Mouse (Mus musculus) kidney, embryonic 14.5 days (tissue): ENCODE data around the gene Rtl10. TPM values are rescaled to one million over a fixed set of nuclear protein-coding genes. Genes with fewer than 3 reads are reported as not detected.

Experiments used
- ATAC-seq: fragments of 200-750 bp; cut with Nextera tagmentation; 2 replicates; pipeline ENCODE4 v1.8.0; 2017; ENCODE audit warnings: moderate number of reproducible peaks, mild to moderate bottlenecking, moderate TSS enrichment, moderate library complexity; ENCODE audit not compliant: low FRiP score, low TSS enrichment
- H3K27ac ChIP-seq: fragments of 300-500 bp; sonication (generic); 2 replicates; pipeline ENCODE4 v1.5.1; 2014; ENCODE audit warnings: low read depth, mild to moderate bottlenecking, low read length, moderate library complexity, mixed read lengths
- H3K27me3 ChIP-seq: fragments of 300-500 bp; sonication (generic); 2 replicates; pipeline ENCODE4 v1.6.1; 2014; ENCODE audit warnings: mild to moderate bottlenecking, low read length; ENCODE audit not compliant: control insufficient read depth, insufficient read depth
- H3K36me3 ChIP-seq: fragments of 300-500 bp; sonication (generic); 2 replicates; pipeline ENCODE4 v1.6.1; 2014; ENCODE audit warnings: low read length, mixed read lengths; ENCODE audit not compliant: control insufficient read depth, insufficient read depth
- H3K4me1 ChIP-seq: fragments of 300-500 bp; sonication (generic); 2 replicates; pipeline ENCODE4 v1.6.1; 2014; ENCODE audit warnings: low read length, mixed read lengths; ENCODE audit not compliant: control insufficient read depth, insufficient read depth
- H3K4me2 ChIP-seq: fragments of 300-500 bp; sonication (generic); replicated peaks from 2 replicates; pipeline ENCODE4 v1.6.1; 2014; ENCODE audit warnings: low read depth, mild to moderate bottlenecking, low read length
- H3K4me3 ChIP-seq: fragments of 300-500 bp; sonication (generic); 2 replicates; pipeline ENCODE4 v1.5.1; 2014; ENCODE audit warnings: mild to moderate bottlenecking, low read length
- H3K9ac ChIP-seq: fragments of 300-500 bp; sonication (generic); 2 replicates; pipeline ENCODE4 v1.6.1; 2014; ENCODE audit warnings: low read depth, mild to moderate bottlenecking, low read length, moderate library complexity
- H3K9me3 ChIP-seq: fragments of 300-500 bp; sonication (generic); 2 replicates; pipeline ENCODE4 v1.6.1; 2016; ENCODE audit warnings: low read length; ENCODE audit not compliant: control insufficient read depth
- WGBS: fragments of 180-500 bp; shearing (Covaris S2); extraction: QIAGEN DNeasy Blood & Tissue Kit; methylation state at CpG from one replicate; pipeline ENCODE4 v1.1.7; 2014; 5-methylcytosine and 5-hydroxymethylcytosine counted together
- polyA plus RNA-seq: library from polyadenylated mRNA; unstranded; fragments of >200 nt; fragmentation: Nextera tagmentation; extraction: Ambion mirVana; gene quantifications from 2 replicates; pipeline ENCODE4 v1.2.1, GENCODE M21; 2014

Rtl10 gene
- polyA plus RNA-seq, 1 experiment from 2014 or later = 3.0 TPM

GRCm38 (mm10) chr16:18459955-18460370 is 38.7 kb upstream of the Rtl10 start:
- Histone ChIP-seq H3K9ac (no peak overlapping the region), H3K4me2 (peak overlapping the region; percentile 0; the same call in 1 of the 2 replicates), H3K36me3 (peaks cover 7% of the 10 kb centered on the region; the same call in 1 of the 2 replicates), H3K27ac (no peak overlapping the region), H3K4me1 (peaks cover 17% of the 10 kb centered on the region), H3K9me3 (no peaks in the 10 kb centered on the region), H3K4me3 (no peak overlapping the region), H3K27me3 (peaks cover 4% of the 10 kb centered on the region; the same call in 1 of the 2 replicates)
- peak; percentile 67 for ATAC-seq
- WGBS = 3% methylated on average over 11 of the region's 11 CpGs

- WGBS = 87% methylated on average over 3 of the region's 3 CpGs
- H3K4me3 ChIP-seq = no peak overlapping the region
- peaks cover 7% of the 10 kb centered on the region; the same call in 1 of the 2 replicates for H3K36me3 ChIP-seq
- peaks cover 17% of the 10 kb centered on the region for H3K4me1 ChIP-seq
- no peak overlapping the region for H3K27ac ChIP-seq
- H3K9me3 ChIP-seq = no peaks in the 10 kb centered on the region
- no peak overlapping the region for H3K9ac ChIP-seq
- no peak for ATAC-seq
- H3K27me3 ChIP-seq = peaks cover 4% of the 10 kb centered on the region; the same call in 1 of the 2 replicates
- H3K4me2 ChIP-seq = no peak overlapping the region
Measured at GRCm38 (mm10) chr16:18460826-18461225, 37.9 kb upstream of the Rtl10 start.

GRCm38 (mm10) chr16:18462031-18462430 is 36.7 kb upstream of the Rtl10 start:
- H3K36me3 ChIP-seq = peaks cover 2% of the 10 kb centered on the region; the same call in 1 of the 2 replicates
- H3K4me3 ChIP-seq = no peak overlapping the region
- no peak overlapping the region for H3K9ac ChIP-seq
- no peak overlapping the region for H3K4me2 ChIP-seq
- no peak for ATAC-seq
- H3K4me1 ChIP-seq = peaks cover 17% of the 10 kb centered on the region
- H3K9me3 ChIP-seq = no peaks in the 10 kb centered on the region
- WGBS = 67% methylated on average over 9 of the region's 9 CpGs
- no peak overlapping the region for H3K27ac ChIP-seq
- peaks cover 4% of the 10 kb centered on the region; the same call in 1 of the 2 replicates for H3K27me3 ChIP-seq

- Histone ChIP-seq H3K9ac (no peak overlapping the region), H3K4me1 (peaks cover 17% of the 10 kb centered on the region), H3K9me3 (no peaks in the 10 kb centered on the region), H3K4me3 (no peak overlapping the region), H3K36me3 (no peaks in the 10 kb centered on the region; the same call in 1 of the 2 replicates), H3K4me2 (no peak overlapping the region), H3K27ac (no peak overlapping the region), H3K27me3 (peaks cover 4% of the 10 kb centered on the region; the same call in 1 of the 2 replicates)
- WGBS = 43% methylated on average over 8 of the region's 8 CpGs
- ATAC-seq = no peak
Measured at GRCm38 (mm10) chr16:18462598-18462997, 36.1 kb upstream of the Rtl10 start.

GRCm38 (mm10) chr16:18464271-18464670 is 34.4 kb upstream of the Rtl10 start:
- H3K4me2 ChIP-seq = no peak overlapping the region
- ATAC-seq = no peak
- no peaks in the 10 kb centered on the region; the same call in 1 of the 2 replicates for H3K36me3 ChIP-seq
- no peak overlapping the region for H3K9ac ChIP-seq
- H3K27ac ChIP-seq = no peak overlapping the region
- 66% methylated on average over 3 of the region's 3 CpGs for WGBS
- H3K4me1 ChIP-seq = peaks cover 11% of the 10 kb centered on the region
- H3K27me3 ChIP-seq = peaks cover 4% of the 10 kb centered on the region; the same call in 1 of the 2 replicates
- H3K9me3 ChIP-seq = no peaks in the 10 kb centered on the region
- no peak overlapping the region for H3K4me3 ChIP-seq

GRCm38 (mm10) chr16:18470829-18471228 is 27.9 kb upstream of the Rtl10 start:
- H3K4me1 ChIP-seq = peaks cover 4% of the 10 kb centered on the region; the same call in 1 of the 2 replicates
- no peak overlapping the region for H3K9ac ChIP-seq
- no peak for ATAC-seq
- H3K27me3 ChIP-seq = no peaks in the 10 kb centered on the region
- no peaks in the 10 kb centered on the region for H3K9me3 ChIP-seq
- H3K4me2 ChIP-seq = no peak overlapping the region
- H3K36me3 ChIP-seq = peaks cover 3% of the 10 kb centered on the region
- H3K27ac ChIP-seq = no peak overlapping the region
- WGBS = 45% methylated on average over 1 of the region's 1 CpGs
- no peak overlapping the region for H3K4me3 ChIP-seq

GRCm38 (mm10) chr16:18471381-18471955 is 27.2 kb upstream of the Rtl10 start:
- no peak overlapping the region for H3K4me3 ChIP-seq
- no peak overlapping the region for H3K4me2 ChIP-seq
- no peak overlapping the region for H3K9ac ChIP-seq
- H3K9me3 ChIP-seq = no peaks in the 10 kb centered on the region
- peak; percentile 8; the same call in 1 of the 2 replicates for ATAC-seq
- no peak overlapping the region for H3K27ac ChIP-seq
- peaks cover 5% of the 10 kb centered on the region for H3K36me3 ChIP-seq
- H3K4me1 ChIP-seq = peaks cover 4% of the 10 kb centered on the region; the same call in 1 of the 2 replicates
- WGBS = 79% methylated on average over 11 of the region's 11 CpGs
- H3K27me3 ChIP-seq = no peaks in the 10 kb centered on the region

GRCm38 (mm10) chr16:18471976-18472375 is 26.7 kb upstream of the Rtl10 start:
- Histone ChIP-seq H3K27ac (no peak overlapping the region), H3K9me3 (no peaks in the 10 kb centered on the region), H3K9ac (no peak overlapping the region), H3K4me2 (no peak overlapping the region), H3K4me3 (no peak overlapping the region), H3K27me3 (no peaks in the 10 kb centered on the region), H3K4me1 (peaks cover 4% of the 10 kb centered on the region; the same call in 1 of the 2 replicates), H3K36me3 (peaks cover 5% of the 10 kb centered on the region)
- 88% methylated on average over 6 of the region's 6 CpGs for WGBS
- ATAC-seq = no peak

GRCm38 (mm10) chr16:18472416-18472815 is 26.3 kb upstream of the Rtl10 start:
- no peak overlapping the region for H3K9ac ChIP-seq
- H3K4me1 ChIP-seq = peaks cover 4% of the 10 kb centered on the region; the same call in 1 of the 2 replicates
- no peaks in the 10 kb centered on the region for H3K9me3 ChIP-seq
- H3K4me3 ChIP-seq = no peak overlapping the region
- ATAC-seq = no peak
- no peak overlapping the region for H3K4me2 ChIP-seq
- no peak overlapping the region for H3K27ac ChIP-seq
- WGBS = 86% methylated on average over 4 of the region's 4 CpGs
- peaks cover 5% of the 10 kb centered on the region for H3K36me3 ChIP-seq
- no peaks in the 10 kb centered on the region for H3K27me3 ChIP-seq
